Mouse (Mus musculus): ENCODE results near the gene Cstf3. TPM values are rescaled to one million over a fixed set of nuclear protein-coding genes. Genes with fewer than 3 reads are reported as not detected.

Gene Cstf3
- total RNA-seq, 2 experiments from 2014 or later: 51.5 to 60.2 TPM

- DNase-seq: no peak
- intact Hi-C loops (cut with DNase I): no loop called here
These were observed 818 bp downstream of the Cstf3 start for GRCm38 (mm10) chr2:104591141-104591540.

- intact Hi-C loops (cut with DNase I): no loop called here
- DNase-seq: no peak
These were observed 4.7 kb downstream of the Cstf3 start for GRCm38 (mm10) chr2:104595063-104595462.

DNA sequence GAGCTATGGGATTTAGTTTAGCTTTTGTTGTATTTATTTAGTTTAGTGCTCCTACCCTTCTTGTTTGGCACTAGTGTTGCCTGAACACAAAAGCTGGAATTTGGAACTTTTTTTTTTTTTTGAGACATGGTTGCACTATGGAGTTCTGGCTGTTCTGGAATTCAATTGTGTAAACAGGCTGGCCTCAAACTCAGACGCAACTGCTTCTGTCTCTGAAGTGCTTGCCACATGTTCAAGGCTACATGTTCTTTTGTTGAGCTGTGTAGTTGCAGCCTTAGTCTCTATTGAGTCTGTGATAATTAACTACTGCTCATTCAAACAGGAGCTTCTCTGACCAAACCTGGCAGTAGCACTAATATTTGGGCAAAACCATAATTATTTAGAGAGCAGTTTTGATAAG is 13.1 kb downstream of the Cstf3 start:
- intact Hi-C loops (cut with DNase I): no loop called here
- no peak for DNase-seq

DNA sequence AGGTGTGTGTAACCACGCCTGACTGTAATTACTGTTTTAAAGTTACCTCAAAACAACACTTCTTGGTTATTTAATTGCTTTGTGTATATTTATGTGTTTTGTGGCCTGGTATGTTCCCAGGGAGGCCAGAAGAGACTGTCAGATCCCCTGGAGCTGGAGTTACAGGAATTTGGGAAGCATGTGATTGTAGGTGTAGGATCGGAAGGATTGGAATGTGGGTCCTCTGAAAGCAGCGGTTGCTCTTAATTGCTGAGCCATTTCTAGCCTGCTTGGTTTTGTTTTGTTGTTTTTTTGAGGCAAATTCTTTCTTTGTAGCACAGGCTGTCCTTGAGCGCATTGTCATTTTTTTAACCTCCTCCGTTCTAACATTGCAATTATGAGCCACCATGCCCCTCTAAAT is 14.4 kb downstream of the Cstf3 start:
- DNase-seq: no peak
- intact Hi-C loops (cut with DNase I): no loop called here

GRCm38 (mm10) chr2:104605560-104605959 is 15.2 kb downstream of the Cstf3 start:
- DNase-seq: no peak
- intact Hi-C loops (cut with DNase I): no loop called here

- no peak for DNase-seq
- intact Hi-C loops (cut with DNase I): no loop called here
These were observed 24.5 kb downstream of the Cstf3 start for GRCm38 (mm10) chr2:104614786-104615185.

GRCm38 (mm10) chr2:104615985-104616711 is 25.8 kb downstream of the Cstf3 start:
- intact Hi-C loops (cut with DNase I): no loop called here
- DNase-seq: no peak

GRCm38 (mm10) chr2:104658659-104659058 is 68.3 kb downstream of the Cstf3 start:
- DNase-seq: no peak
- intact Hi-C loops (cut with DNase I): no loop called here

- no peak for DNase-seq
- intact Hi-C loops (cut with DNase I): no loop called here
These were observed 73.2 kb downstream of the Cstf3 start for GRCm38 (mm10) chr2:104663372-104664100.

DNA sequence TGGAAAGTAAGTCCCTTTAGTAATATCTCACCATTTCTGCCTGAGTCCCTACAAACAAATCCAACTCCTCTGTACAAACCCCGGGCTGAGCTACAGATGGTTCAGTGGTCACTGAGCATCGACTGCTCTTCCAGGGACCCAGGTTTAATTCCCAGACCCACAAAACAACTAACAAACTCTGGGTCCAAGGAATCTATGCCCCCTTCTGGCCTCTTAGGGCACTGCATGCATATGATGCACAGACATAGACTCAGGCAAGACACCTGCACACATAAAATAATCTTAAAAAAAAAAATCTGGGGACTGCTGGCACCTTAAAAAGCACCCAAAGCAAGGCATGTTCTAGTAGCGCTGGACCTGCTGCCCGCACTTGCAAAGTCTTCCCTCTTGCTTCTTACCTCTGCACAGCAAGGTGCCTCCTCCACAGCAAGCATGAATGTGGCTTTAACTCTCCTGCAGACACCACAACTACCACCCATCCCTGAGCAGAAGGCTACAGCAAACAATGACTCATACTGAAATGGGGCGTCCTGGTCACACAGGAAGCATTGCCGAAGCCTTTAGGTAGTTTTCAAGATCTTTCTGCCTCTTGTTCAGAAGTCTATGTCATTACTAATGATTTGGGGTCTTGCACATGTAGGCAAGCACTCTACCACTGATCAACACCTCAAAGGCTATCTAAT is 78.9 kb downstream of the Cstf3 start:
- intact Hi-C loops (cut with DNase I): no loop called here

GRCm38 (mm10) chr2:104671724-104672123 is 81.4 kb downstream of the Cstf3 start:
- intact Hi-C loops (cut with DNase I): no loop called here
- DNase-seq: no peak

More for the DNA sequence above, 78.9 kb downstream of the Cstf3 start:
- DNase-seq: no peak

GRCm38 (mm10) chr2:104677326-104677725 is 87.0 kb downstream of the Cstf3 start:
- intact Hi-C loops (cut with DNase I): no loop called here
- DNase-seq: no peak

GRCm38 (mm10) chr2:104684771-104685170 is 94.4 kb downstream of the Cstf3 start:
- no peak for DNase-seq
- intact Hi-C loops (cut with DNase I): loop anchor here (5.0 kb wide), 1 partner anchor 93 kb away; no protein-coding TSS in a partner anchor

DNA sequence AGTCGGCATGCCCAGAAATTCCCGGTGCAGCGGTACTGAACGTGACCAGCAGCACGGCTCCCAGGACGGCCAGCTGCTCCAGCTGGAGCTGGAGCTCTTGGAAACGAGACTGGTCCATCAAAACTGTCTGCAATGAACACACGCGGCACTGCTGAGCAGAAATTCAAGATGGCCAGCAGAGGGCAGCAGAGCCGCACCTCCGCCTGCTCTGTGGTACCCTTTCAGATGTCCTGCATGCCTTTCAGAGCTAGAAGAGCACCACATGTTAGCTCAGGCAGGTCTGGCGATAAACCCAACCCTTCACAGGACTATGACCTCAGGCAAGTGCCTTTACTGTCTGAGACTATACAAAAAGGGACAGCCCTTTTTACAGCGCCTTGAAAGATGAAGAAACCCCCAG is 95.1 kb downstream of the Cstf3 start:
- intact Hi-C loops (cut with DNase I): loop anchor here (5.0 kb wide), 1 partner anchor 92 kb away; no protein-coding TSS in a partner anchor
- peak; percentile 83 for DNase-seq

- intact Hi-C loops (cut with DNase I): loop anchor here (5.0 kb wide), 1 partner anchor 90 kb away; no protein-coding TSS in a partner anchor
- DNase-seq: no peak
These were observed 96.9 kb downstream of the Cstf3 start for GRCm38 (mm10) chr2:104687261-104687660.

- no peak for DNase-seq
- intact Hi-C loops (cut with DNase I): loop anchor here (5.0 kb wide), 1 partner anchor 89 kb away; no protein-coding TSS in a partner anchor
These were observed 98.0 kb downstream of the Cstf3 start for GRCm38 (mm10) chr2:104688321-104688720.

DNA sequence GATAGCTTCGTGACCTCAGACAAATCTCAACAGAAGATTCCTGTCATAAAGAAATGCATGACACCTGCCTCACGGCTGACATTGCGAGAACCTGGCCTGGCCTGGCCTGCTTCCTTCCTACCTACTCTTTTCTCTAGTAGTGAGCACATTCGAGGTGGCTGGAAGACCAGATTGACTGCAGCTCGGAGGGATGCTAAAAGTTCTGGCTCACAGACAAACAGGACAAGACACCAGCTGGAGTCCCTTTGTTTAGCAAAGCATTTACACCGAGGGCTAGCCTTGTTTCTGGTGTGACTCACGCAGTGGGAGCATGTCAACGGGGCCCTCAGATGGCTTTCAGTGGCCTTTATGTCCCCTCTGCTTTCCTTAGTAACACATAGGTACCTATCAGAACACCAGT is 98.4 kb downstream of the Cstf3 start:
- intact Hi-C loops (cut with DNase I): loop anchor here (5.0 kb wide), 1 partner anchor 89 kb away; no protein-coding TSS in a partner anchor
- no peak for DNase-seq

DNA sequence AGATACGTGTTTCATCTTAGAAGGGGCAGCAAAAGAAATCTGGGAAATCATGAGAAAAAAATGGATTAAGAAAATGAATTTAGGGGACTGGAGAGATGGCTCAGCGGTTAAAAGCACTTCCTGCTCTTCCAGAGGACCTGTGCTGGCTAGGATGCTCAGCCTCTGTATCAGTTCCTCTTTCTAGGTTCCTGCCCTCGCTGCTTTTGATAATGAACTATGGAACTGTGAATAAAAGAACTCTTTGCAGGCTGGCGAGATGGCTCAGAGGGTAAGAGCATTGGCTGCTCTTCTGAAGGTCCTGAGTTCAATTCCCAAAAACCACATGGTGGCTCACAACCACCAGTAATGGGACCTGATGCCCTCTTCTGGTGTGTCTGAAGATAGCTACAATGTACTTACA is 100.4 kb downstream of the Cstf3 start:
- no peak for DNase-seq
- intact Hi-C loops (cut with DNase I): no loop called here

DNA sequence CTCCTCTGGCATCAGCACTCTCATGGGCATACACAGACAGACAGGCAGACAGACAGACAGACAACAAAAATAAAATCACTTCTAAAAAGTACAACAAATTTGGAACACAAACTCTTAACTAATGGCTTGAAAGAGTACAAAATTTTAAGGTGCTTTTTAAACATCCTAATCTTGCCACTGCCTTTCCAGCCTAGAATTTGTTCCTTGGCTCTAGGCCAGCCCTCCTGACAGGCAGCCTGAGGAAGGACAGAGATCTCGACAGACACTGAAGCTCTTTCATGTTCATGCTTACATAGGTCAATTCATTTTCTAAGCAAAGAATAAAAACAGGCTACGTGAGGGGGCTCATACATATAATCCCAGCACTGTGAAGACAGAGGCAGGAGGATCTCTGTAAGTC is 102.2 kb downstream of the Cstf3 start:
- intact Hi-C loops (cut with DNase I): no loop called here
- DNase-seq: no peak

DNA sequence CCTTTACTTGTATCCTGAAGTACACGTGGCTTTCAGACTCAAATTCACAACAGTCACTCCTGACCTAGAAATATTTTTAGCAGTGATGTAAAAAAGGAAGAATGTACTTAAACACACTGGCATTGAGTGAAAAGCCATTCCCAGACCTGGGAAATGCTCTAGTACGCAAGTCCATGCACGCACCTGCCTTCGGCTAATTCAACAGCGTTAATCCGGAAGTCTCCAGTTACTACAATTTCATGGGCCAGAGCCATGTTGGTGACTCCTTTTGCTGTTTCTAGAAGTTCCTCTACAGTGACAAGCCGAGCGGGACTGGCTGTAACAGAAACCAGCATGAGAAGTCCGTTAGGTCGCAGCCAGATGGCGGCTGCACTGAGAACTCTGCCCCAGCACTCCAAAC is 109.3 kb downstream of the Cstf3 start:
- no peak for DNase-seq
- intact Hi-C loops (cut with DNase I): no loop called here

GRCm38 (mm10) chr2:104703158-104703557 is 112.8 kb downstream of the Cstf3 start:
- DNase-seq: no peak
- intact Hi-C loops (cut with DNase I): no loop called here

All from left cerebral cortex, postnatal 4 days (tissue).